Mouse (Mus musculus): ENCODE data around the gene Gm49396. TPM values are rescaled to one million over a fixed set of nuclear protein-coding genes. Genes with fewer than 3 reads are reported as not detected.

The Gm49396 gene
- polyA plus RNA-seq, 3 experiments from 2014 or later = 45.7 to 85.3 (median 82.8) TPM

DNA sequence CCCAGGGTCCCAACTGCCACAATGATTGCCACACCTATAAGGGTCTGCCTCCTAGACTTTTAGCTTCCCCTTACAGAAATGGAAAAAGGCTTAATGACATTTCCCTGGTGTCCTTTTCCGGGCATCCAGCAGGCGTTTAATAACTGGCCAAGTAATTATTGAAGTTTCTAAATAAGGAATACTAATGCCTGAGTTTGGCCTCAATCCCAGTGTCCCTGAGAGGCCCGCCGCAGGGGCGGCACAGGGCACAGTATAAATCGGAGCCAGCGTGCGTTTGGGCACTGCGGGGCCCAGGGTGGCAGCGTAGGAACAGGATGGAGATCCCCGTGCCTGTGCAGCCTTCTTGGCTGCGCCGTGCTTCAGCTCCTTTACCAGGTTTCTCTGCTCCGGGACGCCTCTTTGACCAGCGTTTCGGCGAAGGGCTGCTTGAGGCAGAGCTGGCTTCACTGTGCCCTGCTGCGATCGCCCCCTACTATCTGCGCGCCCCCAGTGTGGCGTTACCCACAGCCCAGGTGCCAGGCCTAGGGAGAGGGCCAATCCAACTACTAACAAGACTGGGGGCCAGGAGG, 10.0 kb upstream of the Gm49396 start:
- no peak for ATAC-seq

GRCm38 (mm10) chr7:30553810-30554584, 9.1 kb upstream of the Gm49396 start:
- no peak for ATAC-seq

GRCm38 (mm10) chr7:30556894-30557536, 6.1 kb upstream of the Gm49396 start:
- ATAC-seq = no peak

DNA sequence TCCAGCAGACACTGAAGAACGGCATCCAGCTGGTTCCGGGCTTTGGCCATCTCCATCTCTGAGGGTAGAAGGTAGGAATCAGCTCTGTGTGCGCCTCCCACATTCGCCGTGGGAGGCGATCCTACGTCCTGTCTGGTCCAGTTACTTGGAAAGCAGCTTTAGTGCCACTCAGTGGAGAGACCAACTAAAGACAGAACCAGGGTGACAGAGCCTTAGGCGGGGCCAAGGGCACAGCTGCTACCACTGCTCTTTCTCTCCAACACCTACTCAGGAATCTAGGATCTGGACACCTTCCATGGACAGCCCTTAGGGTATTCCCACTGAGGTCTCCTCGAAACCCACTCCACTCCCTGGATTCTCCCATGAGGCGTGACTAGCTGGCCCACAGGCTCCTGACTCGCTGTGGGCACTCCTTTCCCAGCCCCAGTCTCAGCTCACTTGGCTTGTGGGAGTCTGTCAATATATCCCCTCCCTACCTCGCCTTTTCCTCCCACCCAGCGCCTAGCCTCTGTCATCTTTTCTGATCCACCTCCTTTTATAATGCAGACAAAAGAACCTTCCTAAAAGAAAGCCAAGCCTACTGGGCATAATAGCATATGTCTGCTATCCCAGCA, 5.1 kb upstream of the Gm49396 start:
- no peak for ATAC-seq

GRCm38 (mm10) chr7:30558656-30559442, 4.3 kb upstream of the Gm49396 start:
- no peak for ATAC-seq

- peak; percentile 71 for ATAC-seq
Observed at GRCm38 (mm10) chr7:30559443-30559954, 3.6 kb upstream of the Gm49396 start, which contains the start of gene Lin37. Gene Lin37, minus strand, starts transcription at chr7:30559838.

DNA sequence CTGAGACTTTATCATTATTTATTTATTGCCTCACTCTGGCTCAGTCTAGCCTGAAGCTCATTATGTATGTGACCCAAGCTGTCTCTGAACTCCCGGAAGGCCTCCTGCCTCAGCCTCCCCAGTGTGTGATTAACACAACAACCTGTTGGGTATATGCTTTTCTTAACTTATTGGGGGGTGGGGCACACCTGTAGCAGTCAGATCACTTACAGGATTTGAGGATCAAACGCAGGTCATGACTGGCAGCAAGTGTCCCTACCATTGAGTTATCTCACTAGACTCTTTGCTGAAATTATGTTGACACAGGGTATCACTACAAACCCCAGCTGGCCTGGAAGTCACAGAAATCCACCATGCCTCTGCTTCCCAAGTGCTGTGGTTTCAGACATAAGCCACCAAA, 2.8 kb upstream of the Gm49396 start:
- no peak for ATAC-seq

DNA sequence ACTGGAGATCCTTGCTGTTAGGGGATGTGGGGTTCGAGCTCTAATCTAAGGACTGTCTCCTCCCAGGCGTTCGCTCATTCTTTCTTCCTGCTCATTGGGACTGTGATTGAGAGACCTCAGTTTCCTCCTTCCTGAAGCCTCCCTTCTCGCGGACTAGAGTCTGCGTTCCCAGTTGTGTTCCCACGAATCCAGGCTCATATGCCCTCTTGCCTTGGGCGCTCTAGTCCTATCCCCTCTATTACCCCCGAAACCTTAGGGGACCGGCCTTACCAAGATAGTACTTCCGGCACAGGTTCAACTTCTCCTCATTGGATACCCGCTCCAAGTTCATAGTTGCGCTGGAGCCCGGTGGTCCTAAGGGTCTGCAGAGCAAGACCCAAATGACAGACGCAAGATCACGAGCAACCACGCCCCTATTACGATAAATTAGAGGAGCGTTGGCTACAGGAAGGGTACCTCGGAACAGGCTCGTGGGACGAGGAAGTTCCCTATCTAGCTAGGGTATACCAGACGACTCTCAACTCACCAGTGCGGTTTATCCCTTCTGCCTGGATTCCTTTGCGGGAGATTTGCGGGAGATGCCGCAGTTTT, 523 bp upstream of the Gm49396 start:
- ATAC-seq = no peak

- ATAC-seq = peak; percentile 48
Observed at GRCm38 (mm10) chr7:30563906-30564280, 749 bp downstream of the Gm49396 start.

GRCm38 (mm10) chr7:30564970-30565571, 1.9 kb downstream of the Gm49396 start, which contains the start of gene Igflr1:
Gene Igflr1, plus strand, starts transcription at chr7:30565427.
- ATAC-seq = peak; percentile 54

DNA sequence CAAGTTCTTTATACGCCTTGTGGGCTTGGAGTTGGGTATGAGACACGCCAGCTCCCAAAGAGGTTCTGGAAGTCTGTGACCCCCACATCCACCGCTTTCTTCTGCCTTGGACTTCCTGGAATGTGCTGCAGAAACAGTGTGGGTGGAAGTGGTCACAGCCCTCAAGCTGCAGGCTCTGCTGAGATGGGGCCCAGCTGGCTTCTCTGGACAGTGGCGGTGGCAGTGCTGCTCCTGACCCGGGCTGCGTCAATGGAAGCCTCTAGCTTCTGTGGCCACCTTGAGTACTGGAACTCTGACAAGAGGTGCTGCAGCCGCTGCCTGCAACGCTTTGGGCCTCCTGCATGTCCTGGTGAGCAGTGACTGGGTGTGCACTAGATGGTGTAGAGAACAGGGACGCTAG, 2.9 kb downstream of the Gm49396 start:
- no peak for ATAC-seq

GRCm38 (mm10) chr7:30567555-30567954, 4.4 kb downstream of the Gm49396 start:
- no peak for ATAC-seq

- no peak for ATAC-seq
Observed at GRCm38 (mm10) chr7:30572389-30572788, 9.2 kb downstream of the Gm49396 start.

DNA sequence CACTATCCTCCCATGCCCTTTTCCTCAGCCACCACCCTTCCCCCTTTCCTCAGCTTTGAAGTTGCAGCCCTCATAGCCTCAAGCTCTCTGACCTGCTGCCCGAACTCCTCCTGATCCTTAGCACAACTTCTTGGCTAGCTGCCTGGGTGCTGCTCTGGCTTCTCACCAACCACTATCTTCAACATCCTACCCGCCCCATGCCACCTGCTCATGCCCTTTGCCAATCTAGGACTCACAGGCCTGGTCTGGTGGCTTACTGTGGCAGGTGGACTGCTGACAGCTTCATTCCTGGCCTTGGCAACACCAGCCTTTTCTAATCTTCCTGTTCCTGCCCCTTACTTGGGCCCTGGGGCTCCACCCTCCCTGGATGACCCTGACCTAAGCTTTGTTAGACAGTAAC, 9.8 kb downstream of the Gm49396 start:
- ATAC-seq = no peak

DNA sequence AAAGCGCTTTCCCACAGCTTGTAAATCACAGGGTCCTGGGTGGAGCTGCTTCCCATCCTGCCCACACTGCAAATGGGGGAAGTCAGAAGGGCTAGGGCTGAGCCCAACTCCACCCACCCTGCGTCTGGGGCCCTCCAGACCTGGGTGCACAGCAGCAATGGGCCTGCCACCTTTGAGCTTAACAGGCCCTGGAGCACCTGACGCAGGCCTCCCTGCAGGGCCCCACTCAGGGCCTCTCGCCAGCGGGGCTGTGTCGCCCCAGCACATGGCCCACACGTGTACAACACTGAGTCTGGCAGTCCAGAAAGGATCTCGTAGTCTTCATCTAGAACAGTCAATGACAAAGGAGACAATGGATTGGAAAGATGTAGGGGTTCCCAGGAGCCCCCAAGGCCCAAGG, 16.8 kb downstream of the Gm49396 start:
- ATAC-seq = no peak

DNA sequence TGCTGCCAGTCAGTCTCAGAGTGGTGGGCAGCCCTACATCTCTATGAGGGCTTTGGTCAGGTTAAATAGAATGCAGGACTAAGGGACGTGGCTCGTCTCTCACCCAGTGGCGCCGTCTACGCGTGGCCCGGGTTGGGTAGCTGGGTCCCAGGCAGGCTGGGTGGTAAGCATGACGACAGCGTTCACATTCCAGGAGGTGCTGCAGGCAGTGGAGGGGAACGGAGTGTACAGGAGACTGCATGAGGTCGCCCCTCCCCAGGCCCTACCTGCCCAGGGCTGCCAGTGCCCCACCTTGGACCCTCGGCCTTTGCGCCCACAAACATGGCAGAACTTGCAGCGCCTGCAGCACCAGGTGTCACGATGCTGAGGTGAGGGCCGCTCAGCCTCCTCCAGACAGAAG, 18.4 kb downstream of the Gm49396 start:
- no peak for ATAC-seq

- no peak for ATAC-seq
Observed at GRCm38 (mm10) chr7:30584339-30584738, 21.2 kb downstream of the Gm49396 start.

DNA sequence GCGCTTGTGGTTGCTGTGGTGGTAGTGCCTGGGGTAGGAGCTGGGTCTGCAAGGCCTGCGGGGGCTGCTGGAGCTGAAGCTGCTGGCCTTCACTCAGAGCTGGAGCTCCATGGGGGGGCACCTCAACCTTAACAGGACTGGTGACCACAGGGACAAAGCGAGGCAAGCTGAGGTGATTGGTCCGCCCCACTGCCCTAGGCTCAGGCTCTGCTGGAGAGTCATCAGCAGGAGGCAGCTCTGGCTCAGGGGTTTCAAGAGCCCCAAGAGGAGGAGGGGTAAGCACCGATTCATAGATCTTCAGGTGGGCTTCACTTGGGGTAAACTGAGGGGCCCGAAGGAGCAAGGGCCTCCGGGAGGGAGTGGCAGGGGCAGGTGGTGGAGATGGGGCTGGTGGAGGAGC, 22.0 kb downstream of the Gm49396 start:
- no peak for ATAC-seq

DNA sequence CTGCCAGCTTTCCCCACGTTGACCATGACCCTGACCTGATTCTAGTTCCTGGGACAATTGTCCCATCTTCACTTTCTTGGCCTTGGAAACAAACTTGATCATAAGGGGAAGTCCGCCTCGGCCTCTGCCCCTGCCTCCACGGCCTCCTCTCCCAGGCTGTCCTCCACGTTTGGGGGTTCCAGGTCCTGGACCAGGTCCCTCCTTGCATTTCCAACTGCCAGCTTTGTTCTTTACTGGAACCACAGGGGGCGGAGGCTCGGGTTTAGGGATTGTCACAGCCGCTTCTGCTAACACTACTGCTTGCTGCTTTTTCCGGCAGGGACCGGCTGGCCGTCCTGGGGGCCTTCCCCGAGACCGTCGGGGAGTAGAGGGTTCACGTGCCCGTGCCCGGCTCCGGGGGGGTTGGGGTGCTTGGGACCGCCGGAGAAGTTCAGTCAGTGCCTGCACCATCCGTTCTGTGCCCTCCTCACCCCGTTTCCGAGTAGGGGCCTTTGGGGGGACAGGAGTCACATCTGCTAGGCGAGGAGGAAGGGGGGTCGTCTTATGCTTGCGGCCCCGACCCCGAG, 23.4 kb downstream of the Gm49396 start:
- no peak for ATAC-seq

DNA sequence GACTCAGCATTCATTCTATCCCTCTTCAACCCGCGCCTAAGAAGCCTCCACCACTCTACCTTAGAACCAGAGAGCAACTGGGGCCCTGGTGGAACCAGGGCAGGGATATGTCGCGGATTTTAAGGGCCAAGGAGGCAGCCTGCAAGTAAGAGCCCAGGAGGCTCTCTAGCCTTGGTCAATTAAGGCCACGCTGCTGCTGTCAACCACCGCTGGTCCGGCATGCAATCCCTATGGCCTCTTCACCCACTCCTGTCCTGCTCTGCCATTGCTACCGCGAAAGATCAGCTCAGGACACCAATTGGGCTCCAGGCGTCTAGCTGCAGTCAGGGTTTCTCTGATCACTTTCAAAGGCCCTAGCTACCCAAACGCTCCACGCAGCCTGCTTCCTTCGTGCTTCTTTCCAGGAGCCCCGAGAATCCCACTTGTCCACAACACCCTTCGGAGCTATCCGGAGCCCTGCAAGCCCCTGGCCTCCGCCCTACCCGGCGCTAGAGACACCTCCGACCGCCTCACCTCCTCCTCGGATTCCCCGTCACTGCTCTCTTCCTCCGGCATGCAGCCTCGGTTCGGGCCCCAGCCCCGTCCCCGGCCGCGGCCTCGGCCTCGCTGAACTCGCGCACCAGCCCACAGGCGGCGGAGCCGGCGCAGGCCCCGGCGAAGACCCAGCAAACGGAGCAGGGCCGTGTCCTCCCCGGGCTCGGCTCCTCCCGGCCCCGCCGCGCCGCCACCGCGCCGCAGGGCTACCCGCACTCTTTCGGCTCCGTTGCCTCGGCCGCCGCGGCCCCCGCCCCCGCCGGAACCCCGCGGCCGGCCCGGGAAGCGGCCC, 24.9 kb downstream of the Gm49396 start:
- ATAC-seq = peak; percentile 20
